Mouse (Mus musculus) midbrain, postnatal 0 days (tissue): ENCODE measurements around the gene 4931429L15Rik. TPM values are rescaled to one million over a fixed set of nuclear protein-coding genes. Genes with fewer than 3 reads are reported as not detected.
"Not testable (repeated sequence)": the region's sequence is repeated elsewhere in the genome, so short reads cannot be mapped to it uniquely, and the experiment has no call there.

Experiments
- ATAC-seq: fragments of 200-750 bp; cut with Nextera tagmentation; 2 replicates; pipeline ENCODE4 v1.8.0; 2017; ENCODE audit warnings: moderate number of reproducible peaks, mild to moderate bottlenecking, moderate TSS enrichment, moderate library complexity; ENCODE audit not compliant: low FRiP score
- DNase-seq: peaks from one replicate; pipeline ENCODE4 v3.0.0-alpha.2; 2015; ENCODE audit warnings: low spot score
- H3K27ac ChIP-seq: fragments of 300-500 bp; sonication (generic); 2 replicates; pipeline ENCODE4 v1.5.1; 2014; ENCODE audit warnings: low read depth, mild to moderate bottlenecking, low read length, mixed read lengths
- H3K27me3 ChIP-seq: fragments of 300-500 bp; sonication (generic); 2 replicates; pipeline ENCODE4 v1.6.1; 2014; ENCODE audit warnings: low read length, control low read depth, mixed read lengths; ENCODE audit not compliant: insufficient read depth
- H3K36me3 ChIP-seq: fragments of 300-500 bp; sonication (generic); 2 replicates; pipeline ENCODE4 v1.6.1; 2014; ENCODE audit warnings: low read length, control low read depth, mixed read lengths; ENCODE audit not compliant: insufficient read depth
- H3K4me1 ChIP-seq: fragments of 300-500 bp; sonication (generic); 2 replicates; pipeline ENCODE4 v1.6.1; 2014; ENCODE audit warnings: mild to moderate bottlenecking, control low read depth, antibody characterized with exemption, low read length, mixed read lengths; ENCODE audit not compliant: insufficient read depth
- H3K4me2 ChIP-seq: fragments of 300-500 bp; sonication (generic); 2 replicates; pipeline ENCODE4 v1.6.1; 2014; ENCODE audit warnings: low read depth, mild to moderate bottlenecking, low read length, mixed read lengths; ENCODE audit not compliant: poor library complexity, severe bottlenecking
- H3K4me3 ChIP-seq: fragments of 300-500 bp; sonication (generic); 2 replicates; pipeline ENCODE4 v1.5.1; 2014; ENCODE audit warnings: low read depth, mild to moderate bottlenecking, low read length, moderate library complexity
- H3K9ac ChIP-seq: fragments of 300-500 bp; sonication (generic); replicated peaks from 2 replicates; pipeline ENCODE4 v1.6.1; 2014; ENCODE audit warnings: mild to moderate bottlenecking, low read length, moderate library complexity, mixed read lengths; ENCODE audit not compliant: poor library complexity, severe bottlenecking
- H3K9me3 ChIP-seq: fragments of 300-500 bp; sonication (generic); 2 replicates; pipeline ENCODE4 v1.6.1; 2016; ENCODE audit warnings: low read length, control low read depth
- CTCF ChIP-seq: IDR thresholded peaks from 2 replicates; pipeline ENCODE4 v1.5.1; 2016; ENCODE audit warnings: antibody characterized with exemption, mild to moderate bottlenecking
- WGBS: fragments of 180-500 bp; shearing (Covaris S2); extraction: QIAGEN DNeasy Blood & Tissue Kit; methylation state at CpG from one replicate; pipeline ENCODE4 v1.1.7; 2014; 5-methylcytosine and 5-hydroxymethylcytosine counted together
- polyA plus RNA-seq: library from polyadenylated mRNA; unstranded; fragments of >200 nt; fragmentation: Nextera tagmentation; extraction: Ambion mirVana; gene quantifications from 2 replicates; pipeline ENCODE4 v1.2.1, GENCODE M21; 2015
- total RNA-seq: library from RNA; depleted of rRNA; stranded (reverse); fragments of >200 nt; gene quantifications from 2 replicates; pipeline ENCODE4 v1.2.3, GENCODE M21; 2014

The 4931429L15Rik gene
- total and polyA plus RNA-seq, 2 experiments from 2014 or later = not detected

DNA sequence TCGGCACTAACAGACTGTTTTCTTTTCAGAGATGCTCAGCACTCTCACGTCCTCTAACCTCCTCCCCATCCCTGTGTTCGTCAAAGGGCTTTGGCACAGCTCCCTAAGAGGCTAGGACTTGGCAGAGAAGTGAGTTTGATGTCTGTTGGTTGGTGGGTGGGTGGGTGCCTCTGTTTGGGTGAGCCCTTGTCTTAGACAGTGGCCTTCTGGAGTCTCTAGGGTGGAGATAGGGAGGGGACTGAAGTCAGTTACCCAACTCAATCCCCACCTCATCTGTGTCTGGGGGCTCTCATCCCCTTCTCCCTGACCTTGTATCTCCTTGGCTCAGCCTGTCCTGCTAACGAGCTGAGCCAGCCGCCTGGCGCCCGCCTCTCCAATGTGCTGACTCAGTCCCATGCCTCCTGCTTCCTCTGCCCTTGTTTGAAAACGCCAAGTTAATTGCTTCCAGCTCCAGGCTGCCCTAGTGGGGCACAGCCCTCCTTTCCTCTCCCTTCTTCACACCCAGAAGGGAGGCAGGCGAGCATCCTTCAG is 30.7 kb upstream of the 4931429L15Rik start:
- peak; percentile 40 for DNase-seq
- Histone ChIP-seq H3K27ac (no peak overlapping the region), H3K9me3 (no peaks in the 10 kb centered on the region), H3K4me3 (no peak overlapping the region), H3K27me3 (no peaks in the 10 kb centered on the region; the same call in 1 of the 2 replicates), H3K4me1 (no peaks in the 10 kb centered on the region), H3K9ac (no peak overlapping the region), H3K4me2 (no peak overlapping the region), H3K36me3 (no peaks in the 10 kb centered on the region)
- WGBS = 27% methylated on average over 9 of the region's 9 CpGs
- no peak for ATAC-seq
- no peak for TF ChIP-seq CTCF

GRCm38 (mm10) chr9:46345887-46346665 is 26.3 kb upstream of the 4931429L15Rik start:
- ATAC-seq (no peak), DNase-seq (no peak)
- Histone ChIP-seq H3K9ac (no peak overlapping the region), H3K27me3 (no peaks in the 10 kb centered on the region), H3K9me3 (no peaks in the 10 kb centered on the region), H3K4me1 (no peaks in the 10 kb centered on the region), H3K4me2 (no peak overlapping the region), H3K27ac (no peak overlapping the region), H3K36me3 (no peaks in the 10 kb centered on the region), H3K4me3 (no peak overlapping the region)
- no peak for TF ChIP-seq CTCF
- WGBS = 86% methylated on average over 4 of the region's 4 CpGs

- TF ChIP-seq CTCF = no peak
- Histone ChIP-seq H3K4me1 (peaks cover 15% of the 10 kb centered on the region), H3K4me3 (no peak overlapping the region), H3K9ac (no peak overlapping the region), H3K36me3 (no peaks in the 10 kb centered on the region), H3K27me3 (0 out of 2 replicates have a peak, but pooled peaks cover 4% of the 10 kb centered on the region), H3K27ac (no peak overlapping the region), H3K9me3 (no peaks in the 10 kb centered on the region), H3K4me2 (no peak overlapping the region)
- ATAC-seq (no peak), DNase-seq (no peak)
- 83% methylated on average over 4 of the region's 4 CpGs for WGBS
Observed at GRCm38 (mm10) chr9:46339051-46339652, 19.4 kb upstream of the 4931429L15Rik start.

DNA sequence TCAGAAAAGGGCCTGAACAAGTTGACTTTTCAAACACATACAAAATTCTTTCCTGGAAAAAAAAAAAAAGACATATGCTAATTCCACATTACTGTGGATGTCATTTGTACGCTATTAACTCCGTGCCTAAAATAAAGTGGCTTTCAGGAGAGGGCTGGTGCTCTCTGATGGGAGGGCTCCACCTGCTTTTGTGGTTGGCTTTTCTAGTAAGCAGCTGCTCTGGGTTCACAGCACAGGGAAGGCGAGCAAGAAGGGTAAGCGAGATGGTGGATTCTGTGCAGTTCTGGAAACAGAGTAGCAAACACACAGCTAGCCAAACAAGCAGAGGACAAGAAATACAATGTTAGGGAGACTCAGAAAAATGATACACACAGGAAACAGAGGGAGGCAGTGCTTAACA is 18.6 kb upstream of the 4931429L15Rik start:
- ATAC-seq (no peak), DNase-seq (no peak)
- Histone ChIP-seq H3K9me3 (no peaks in the 10 kb centered on the region), H3K4me3 (no peak overlapping the region), H3K27ac (0 out of 2 replicates have a peak overlapping the region, but pooled peaks have one; percentile 33), H3K27me3 (0 out of 2 replicates have a peak, but pooled peaks cover 4% of the 10 kb centered on the region), H3K36me3 (no peaks in the 10 kb centered on the region), H3K9ac (no peak overlapping the region), H3K4me1 (peaks cover 15% of the 10 kb centered on the region), H3K4me2 (no peak overlapping the region)
- no peak for TF ChIP-seq CTCF
- WGBS = 16% methylated on average over 4 of the region's 4 CpGs

- 13% methylated on average over 3 of the region's 3 CpGs for WGBS
- H3K4me2 ChIP-seq = no peak overlapping the region
- DNase-seq (peak; percentile 91), ATAC-seq (peak; percentile 80)
- no peaks in the 10 kb centered on the region for H3K36me3 ChIP-seq
- peaks cover 15% of the 10 kb centered on the region for H3K4me1 ChIP-seq
- H3K27me3 ChIP-seq = 0 out of 2 replicates have a peak, but pooled peaks cover 4% of the 10 kb centered on the region
- H3K27ac ChIP-seq = peak overlapping the region; percentile 72
- TF ChIP-seq CTCF = no peak
- H3K9ac ChIP-seq = no peak overlapping the region
- no peak overlapping the region for H3K4me3 ChIP-seq
- no peaks in the 10 kb centered on the region for H3K9me3 ChIP-seq
Observed at GRCm38 (mm10) chr9:46337852-46338291, 18.1 kb upstream of the 4931429L15Rik start.

- Histone ChIP-seq H3K27ac (peak overlapping the region; percentile 72), H3K9me3 (no peaks in the 10 kb centered on the region), H3K4me3 (no peak overlapping the region), H3K36me3 (no peaks in the 10 kb centered on the region), H3K4me1 (peaks cover 15% of the 10 kb centered on the region), H3K4me2 (no peak overlapping the region), H3K27me3 (0 out of 2 replicates have a peak, but pooled peaks cover 4% of the 10 kb centered on the region), H3K9ac (no peak overlapping the region)
- ATAC-seq (no peak), DNase-seq (no peak)
- TF ChIP-seq CTCF = no peak
- WGBS = 30% methylated on average over 7 of the region's 7 CpGs
Observed at GRCm38 (mm10) chr9:46337331-46337730, 17.5 kb upstream of the 4931429L15Rik start.

- 72% methylated on average over 13 of the region's 14 CpGs for WGBS
- DNase-seq, H3K4me3 ChIP-seq, H3K27ac ChIP-seq, H3K9me3 ChIP-seq, H3K36me3 ChIP-seq, H3K27me3 ChIP-seq, H3K4me2 ChIP-seq, H3K9ac ChIP-seq, ATAC-seq: not testable (repeated sequence)
- H3K4me1 ChIP-seq = peaks cover 15% of the 10 kb centered on the region
Observed at GRCm38 (mm10) chr9:46336294-46336693, 16.5 kb upstream of the 4931429L15Rik start.
